Comparison of ENCODE assay signal across 13 mouse cellular contexts in genomic region chr6:101937467-101938392, GRCm38 (mm10).
DNase-seq lines count a peak whose midpoint lies in the region; ATAC-seq and TF ChIP-seq lines count a peak whose summit lies in the region.
"Had no signal": no experiment of that assay in that cellular context is flagged by ENCODE, and none has a peak within 500 bp of the region (broad histone marks: within the 10 kb centered on the region; RNA-seq: fewer than 3 reads in every experiment).

No protein-coding gene starts in this region.

- TF ChIP-seq CTCF in lung, embryonic 14.5 days (IDR thresholded peaks at IDR 0.05; ENCODE audit: low read depth) = no peak
- TF ChIP-seq CTCF in lung, adult 2 months (IDR thresholded peaks at IDR 0.05; ENCODE audit: insufficient read depth, low read length) = no peak

- H3K27ac ChIP-seq in lung, embryonic 14.5 days (ENCODE audit: low read depth) = no peak overlapping the region
- peak overlapping the region; percentile 54 for H3K27ac ChIP-seq in forebrain, embryonic 13.5 days
- H3K27ac ChIP-seq: liver, embryonic 13.5 days; stomach, postnatal 0 days had no signal

- no peak overlapping the region for H3K9ac ChIP-seq in lung, embryonic 14.5 days
- no peak overlapping the region for H3K9ac ChIP-seq in forebrain, embryonic 13.5 days
- H3K9ac ChIP-seq: liver, embryonic 13.5 days had no signal

- peak; percentile 52 for DNase-seq in lung, embryonic 14.5 days
- DNase-seq in lung, adult 2 months = no peak
- peak; percentile 27 to 66 for DNase-seq in left cerebral cortex, postnatal 14 days (ENCODE audit: low spot score in 2 of 2)
- peak; percentile 29 to 62 for DNase-seq in right cerebral cortex, postnatal 10 days (ENCODE audit: low spot score in 2 of 2)
- DNase-seq in heart, postnatal 4 days = no peak
- no peak for DNase-seq in urinary bladder, adult 2 months (ENCODE audit: low spot score)
- DNase-seq in heart, adult 9 months (ENCODE audit: low spot score in 2 of 2) = no peak
- DNase-seq: cerebellum, postnatal 25 days; liver, embryonic 13.5 days had no signal

- no peaks in the 10 kb centered on the region for H3K9me3 ChIP-seq in lung, embryonic 14.5 days (ENCODE audit: low read depth, low read length)
- no peaks in the 10 kb centered on the region for H3K9me3 ChIP-seq in forebrain, embryonic 13.5 days (replicated peaks)
- H3K9me3 ChIP-seq: liver, embryonic 13.5 days had no signal

- H3K4me3 ChIP-seq in lung, embryonic 14.5 days (ENCODE audit: low read depth, low read length) = no peak overlapping the region
- no peak overlapping the region for H3K4me3 ChIP-seq in lung, adult 2 months (replicated peaks; ENCODE audit: extremely low read depth, low read depth, low read length)
- H3K4me3 ChIP-seq in forebrain, embryonic 13.5 days = no peak overlapping the region
- H3K4me3 ChIP-seq: liver, embryonic 13.5 days had no signal

- H3K4me2 ChIP-seq in lung, embryonic 14.5 days = peak overlapping the region; percentile 23; the same call in 1 of the 2 replicates
- H3K4me2 ChIP-seq in forebrain, embryonic 13.5 days = peak overlapping the region; percentile 45
- H3K4me2 ChIP-seq: heart, embryonic 11.5 days; liver, embryonic 13.5 days had no signal

- 46% methylated on average over 12 of the region's 12 CpGs for WGBS in lung, embryonic 14.5 days
- 65% methylated on average over 12 of the region's 12 CpGs for WGBS in lung, adult 2 months
- 4% methylated on average over 12 of the region's 12 CpGs for WGBS in forebrain, embryonic 13.5 days

- no peaks in the 10 kb centered on the region for H3K27me3 ChIP-seq in lung, embryonic 14.5 days (ENCODE audit: insufficient read depth, low read length)
- peaks cover 5% of the 10 kb centered on the region; the same call in 1 of the 2 replicates for H3K27me3 ChIP-seq in forebrain, embryonic 13.5 days
- H3K27me3 ChIP-seq: liver, embryonic 13.5 days had no signal

- no peaks in the 10 kb centered on the region for H3K4me1 ChIP-seq in lung, embryonic 14.5 days (ENCODE audit: insufficient read depth)
- H3K4me1 ChIP-seq in lung, adult 2 months (ENCODE audit: control insufficient read depth, insufficient read depth, low read length) = no peaks in the 10 kb centered on the region
- H3K4me1 ChIP-seq in forebrain, embryonic 13.5 days = peaks cover 35% of the 10 kb centered on the region
- H3K4me1 ChIP-seq: liver, embryonic 13.5 days had no signal

- peak; percentile 68; the same call in 1 of the 2 replicates for ATAC-seq in lung, embryonic 14.5 days (ENCODE audit: insufficient read depth)
- ATAC-seq in forebrain, embryonic 13.5 days = peak; percentile 92
- ATAC-seq: CD4-positive, CD25-positive, alpha-beta regulatory T cell, adult 4 months had no signal

- TF ChIP-seq POLR2A in lung, adult 2 months (IDR thresholded peaks at IDR 0.05; ENCODE audit: borderline replicate concordance, extremely low read depth, low read depth, low read length) = no peak

- intact Hi-C loops in left cerebral cortex, postnatal 14 days (cut with DNase I) = no loop called here

- no peaks in the 10 kb centered on the region for H3K36me3 ChIP-seq in lung, embryonic 14.5 days (ENCODE audit: insufficient read depth)
- no peaks in the 10 kb centered on the region for H3K36me3 ChIP-seq in forebrain, embryonic 13.5 days (ENCODE audit: poor library complexity, severe bottlenecking)
- H3K36me3 ChIP-seq: liver, embryonic 13.5 days had no signal

Comparison
In these comparisons a context has a peak if more than half of its experiments do, and no peak if none do; other contexts are left out.
1. DNase-seq: peak in lung, embryonic 14.5 days (single experiment), left cerebral cortex, postnatal 14 days (2 of 2) and right cerebral cortex, postnatal 10 days (2 of 2); none in lung, adult 2 months (single experiment), heart, postnatal 4 days (single experiment), urinary bladder, adult 2 months (single experiment) and heart, adult 9 months (0 of 2).